Mouse (Mus musculus): ENCODE measurements around the gene Fkbp1b. TPM values are rescaled to one million over a fixed set of nuclear protein-coding genes. Genes with fewer than 3 reads are reported as not detected.

The Fkbp1b gene
- polyA plus RNA-seq, 1 experiment = 7.8 TPM

DNA sequence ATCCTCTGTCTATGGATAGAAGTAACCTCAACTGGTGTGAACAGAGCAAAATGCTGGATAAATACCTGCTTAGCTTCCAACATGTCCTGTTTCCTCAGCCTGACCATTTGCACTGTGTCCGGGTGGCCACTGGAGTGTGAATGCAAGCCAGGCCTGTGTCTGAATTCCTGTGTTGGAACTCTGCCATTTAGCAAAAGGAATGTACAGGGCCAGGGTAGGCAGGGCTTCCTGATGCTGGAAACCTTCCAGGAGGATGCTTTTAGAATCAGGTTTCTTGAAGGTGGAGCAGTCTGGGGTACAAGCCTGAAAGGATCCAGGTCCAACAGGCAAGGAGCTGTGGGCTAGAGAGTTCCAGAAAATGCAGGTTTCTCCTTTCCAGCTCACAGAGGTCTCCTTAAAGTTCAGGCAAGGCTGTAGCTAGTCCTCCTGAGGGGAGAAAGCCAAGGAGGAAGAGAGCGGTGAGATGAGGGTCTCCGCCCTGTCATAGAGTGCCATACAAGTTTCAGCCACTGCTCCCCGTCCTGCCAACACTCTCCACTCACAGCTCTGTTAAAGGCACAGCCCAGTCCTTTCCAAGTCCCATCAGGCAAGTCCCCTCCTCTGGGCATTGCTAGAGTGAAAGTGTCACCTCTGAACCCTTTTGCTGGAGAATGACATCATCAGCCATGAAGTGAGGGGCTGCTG is 22.4 kb upstream of the Fkbp1b start:
- WGBS = 91% methylated on average over 4 of the region's 4 CpGs
- TF ChIP-seq CTCF (IDR thresholded peaks at IDR 0.05; ENCODE audit: control insufficient read depth, insufficient read depth, low read length) = no peak
- TF ChIP-seq POLR2A (IDR thresholded peaks at IDR 0.05; ENCODE audit: borderline replicate concordance, control insufficient read depth, low read depth, low read length) = no peak
- Histone ChIP-seq H3K27ac (ENCODE audit: control insufficient read depth, insufficient read depth, low read depth, low read length, poor library complexity) (no peak overlapping the region), H3K4me1 (ENCODE audit: control insufficient read depth, insufficient read depth, low read length) (no peaks in the 10 kb centered on the region), H3K4me3 (replicated peaks; ENCODE audit: control insufficient read depth, low read depth, low read length) (no peak overlapping the region)

GRCm38 (mm10) chr12:4862672-4863071 is 21.3 kb upstream of the Fkbp1b start:
- WGBS = 91% methylated on average over 4 of the region's 4 CpGs
- Histone ChIP-seq H3K27ac (ENCODE audit: control insufficient read depth, insufficient read depth, low read depth, low read length, poor library complexity) (no peak overlapping the region), H3K4me1 (ENCODE audit: control insufficient read depth, insufficient read depth, low read length) (no peaks in the 10 kb centered on the region)

GRCm38 (mm10) chr12:4859241-4859914 is 18.0 kb upstream of the Fkbp1b start:
- no peak for TF ChIP-seq CTCF (IDR thresholded peaks at IDR 0.05; ENCODE audit: control insufficient read depth, insufficient read depth, low read length)
- TF ChIP-seq POLR2A (IDR thresholded peaks at IDR 0.05; ENCODE audit: borderline replicate concordance, control insufficient read depth, low read depth, low read length) = no peak
- Histone ChIP-seq H3K4me1 (ENCODE audit: control insufficient read depth, insufficient read depth, low read length) (no peaks in the 10 kb centered on the region), H3K27ac (ENCODE audit: control insufficient read depth, insufficient read depth, low read depth, low read length, poor library complexity) (no peak overlapping the region), H3K4me3 (replicated peaks; ENCODE audit: control insufficient read depth, low read depth, low read length) (no peak overlapping the region)
- 46% methylated on average over 11 of the region's 11 CpGs for WGBS

More at GRCm38 (mm10) chr12:4862672-4863071, 21.3 kb upstream of the Fkbp1b start:
- H3K4me3 ChIP-seq (replicated peaks; ENCODE audit: control insufficient read depth, low read depth, low read length) = no peak overlapping the region
- TF ChIP-seq POLR2A (IDR thresholded peaks at IDR 0.05; ENCODE audit: borderline replicate concordance, control insufficient read depth, low read depth, low read length) (no peak), CTCF (IDR thresholded peaks at IDR 0.05; ENCODE audit: control insufficient read depth, insufficient read depth, low read length) (peak; percentile 34; the same call in 1 of the 2 replicates)

DNA sequence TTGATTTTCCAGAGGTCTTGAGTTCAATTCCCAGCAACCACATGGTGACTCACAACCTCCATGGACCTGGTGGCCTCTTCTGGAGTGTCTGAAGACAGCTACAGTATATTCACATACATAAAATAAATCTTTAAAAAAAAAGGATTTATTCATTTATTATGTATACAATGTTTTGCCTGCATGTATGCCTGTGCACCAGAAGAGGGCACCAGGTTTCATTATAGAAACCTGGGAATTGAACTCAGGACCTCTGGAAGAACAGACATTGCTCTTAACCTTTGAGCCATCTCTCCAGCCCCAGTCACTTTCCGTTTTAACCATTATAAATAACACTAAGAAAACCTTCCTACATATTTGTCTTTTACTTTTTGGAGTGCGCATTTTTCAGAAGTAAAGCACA is 15.4 kb upstream of the Fkbp1b start:
- H3K27ac ChIP-seq (ENCODE audit: control insufficient read depth, insufficient read depth, low read depth, low read length, poor library complexity) = no peak overlapping the region
- no peak overlapping the region for H3K4me3 ChIP-seq (replicated peaks; ENCODE audit: control insufficient read depth, low read depth, low read length)
- WGBS = 90% methylated on average over 2 of the region's 2 CpGs
- no peak for TF ChIP-seq CTCF (IDR thresholded peaks at IDR 0.05; ENCODE audit: control insufficient read depth, insufficient read depth, low read length)
- no peak for TF ChIP-seq POLR2A (IDR thresholded peaks at IDR 0.05; ENCODE audit: borderline replicate concordance, control insufficient read depth, low read depth, low read length)
- no peaks in the 10 kb centered on the region for H3K4me1 ChIP-seq (ENCODE audit: control insufficient read depth, insufficient read depth, low read length)

DNA sequence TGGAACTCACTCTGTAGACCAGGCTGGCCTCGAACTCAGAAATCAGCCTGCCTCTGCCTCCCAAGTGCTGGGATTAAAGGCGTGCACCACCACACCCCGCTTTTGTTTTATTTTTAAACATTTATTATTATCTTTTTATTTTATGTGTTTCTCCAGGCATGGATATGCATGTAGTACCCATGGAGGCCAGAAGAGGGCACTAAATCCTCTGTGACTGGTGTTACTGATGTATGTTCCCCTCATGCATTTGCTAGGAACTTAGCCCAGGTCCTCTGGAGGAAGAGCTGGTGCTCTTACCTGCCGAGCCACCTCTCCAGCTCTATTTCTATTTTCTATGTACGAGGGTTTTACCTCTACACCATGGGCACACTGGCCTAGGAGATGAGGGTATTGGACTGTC is 14.8 kb upstream of the Fkbp1b start:
- TF ChIP-seq POLR2A (IDR thresholded peaks at IDR 0.05; ENCODE audit: borderline replicate concordance, control insufficient read depth, low read depth, low read length) = no peak
- peak; percentile 23; the same call in 1 of the 2 replicates for TF ChIP-seq CTCF (IDR thresholded peaks at IDR 0.05; ENCODE audit: control insufficient read depth, insufficient read depth, low read length)
- WGBS = 86% methylated on average over 5 of the region's 5 CpGs
- H3K4me1 ChIP-seq (ENCODE audit: control insufficient read depth, insufficient read depth, low read length) = no peaks in the 10 kb centered on the region
- H3K27ac ChIP-seq (ENCODE audit: control insufficient read depth, insufficient read depth, low read depth, low read length, poor library complexity) = no peak overlapping the region
- no peak overlapping the region for H3K4me3 ChIP-seq (replicated peaks; ENCODE audit: control insufficient read depth, low read depth, low read length)

- TF ChIP-seq POLR2A (IDR thresholded peaks at IDR 0.05; ENCODE audit: borderline replicate concordance, control insufficient read depth, low read depth, low read length) (peak; percentile 25; the same call in 1 of the 2 replicates), CTCF (IDR thresholded peaks at IDR 0.05; ENCODE audit: control insufficient read depth, insufficient read depth, low read length) (no peak)
- Histone ChIP-seq H3K4me1 (ENCODE audit: control insufficient read depth, insufficient read depth, low read length) (no peaks in the 10 kb centered on the region; the same call in 1 of the 2 replicates), H3K4me3 (replicated peaks; ENCODE audit: control insufficient read depth, low read depth, low read length) (peak overlapping the region; percentile 91), H3K27ac (ENCODE audit: control insufficient read depth, insufficient read depth, low read depth, low read length, poor library complexity) (no peak overlapping the region)
- 0% methylated on average over 12 of the region's 12 CpGs for WGBS
Measured at GRCm38 (mm10) chr12:4843741-4844140, 2.4 kb upstream of the Fkbp1b start.

DNA sequence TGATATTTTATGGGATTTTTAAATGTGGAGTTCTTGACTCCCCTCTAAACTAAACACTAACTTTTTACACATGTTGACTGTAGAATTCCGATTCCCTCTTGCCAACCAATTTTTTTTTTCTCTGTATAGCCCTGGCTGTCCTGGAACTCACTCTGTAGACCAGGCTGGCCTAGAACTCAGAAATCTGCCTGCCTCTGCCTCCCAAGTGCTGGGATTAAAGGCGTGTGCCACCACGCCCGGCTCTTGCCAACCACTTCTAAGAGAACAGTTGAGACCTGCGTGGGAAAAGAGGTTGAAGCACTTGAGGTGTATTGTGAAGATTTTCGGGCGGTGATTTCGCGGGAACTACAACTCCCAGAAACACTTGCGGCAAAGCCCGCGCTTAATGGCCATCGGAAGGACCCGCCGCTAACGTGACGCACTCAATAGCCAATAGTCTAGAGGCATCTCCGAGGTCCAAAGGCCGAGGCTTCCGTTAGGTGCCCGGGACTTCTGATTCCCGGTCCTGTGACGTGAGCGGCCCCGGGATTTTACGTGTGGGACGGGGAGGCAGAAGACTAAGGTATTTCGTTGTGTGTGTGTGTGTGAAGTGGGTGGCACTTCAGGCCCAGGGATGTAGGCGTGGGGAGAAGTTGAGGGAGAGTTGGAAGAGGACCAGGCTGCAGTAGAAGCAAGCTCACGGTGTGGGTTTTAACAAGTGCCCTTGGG is 1.7 kb upstream of the Fkbp1b start, which contains the start of gene Wdcp:
Wdcp (plus strand) TSS at position 414 of the 708 bp plus-strand sequence.
- Histone ChIP-seq H3K27ac (ENCODE audit: control insufficient read depth, insufficient read depth, low read depth, low read length, poor library complexity) (no peak within 1 kb of the TSS), H3K4me1 (ENCODE audit: control insufficient read depth, insufficient read depth, low read length) (no peaks in the 10 kb centered on the region; the same call in 1 of the 2 replicates), H3K4me3 (replicated peaks; ENCODE audit: control insufficient read depth, low read depth, low read length) (peak within 1 kb of the TSS; percentile 91)
- TF ChIP-seq POLR2A (IDR thresholded peaks at IDR 0.05; ENCODE audit: borderline replicate concordance, control insufficient read depth, low read depth, low read length) (peak; percentile 15; the same call in 1 of the 2 replicates), CTCF (IDR thresholded peaks at IDR 0.05; ENCODE audit: control insufficient read depth, insufficient read depth, low read length) (no peak)
- 1% methylated on average over 30 of the region's 30 CpGs for WGBS

DNA sequence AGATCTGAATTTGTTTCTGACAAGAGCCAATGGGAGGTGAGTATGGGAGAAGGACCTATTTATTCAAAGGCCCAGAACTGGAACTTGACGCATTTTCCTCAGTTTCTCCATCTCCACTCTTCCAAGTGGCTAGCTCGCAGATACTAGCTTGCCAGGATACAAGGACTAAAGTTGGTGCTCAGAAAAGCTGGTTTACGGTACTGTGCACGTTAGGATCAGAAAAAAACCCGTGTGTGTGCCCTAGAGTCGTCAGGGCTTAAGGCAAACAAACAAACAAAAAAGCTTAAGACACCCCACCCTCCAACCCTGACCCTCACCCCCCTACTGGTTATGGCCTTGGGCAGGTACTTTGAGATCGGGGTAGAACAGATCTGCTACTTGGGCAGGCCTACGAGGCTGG is 1.1 kb upstream of the Fkbp1b start:
- TF ChIP-seq POLR2A (IDR thresholded peaks at IDR 0.05; ENCODE audit: borderline replicate concordance, control insufficient read depth, low read depth, low read length) (no peak), CTCF (IDR thresholded peaks at IDR 0.05; ENCODE audit: control insufficient read depth, insufficient read depth, low read length) (no peak)
- 88% methylated on average over 8 of the region's 8 CpGs for WGBS

More for the DNA sequence above, 1.1 kb upstream of the Fkbp1b start:
- Histone ChIP-seq H3K27ac (ENCODE audit: control insufficient read depth, insufficient read depth, low read depth, low read length, poor library complexity) (no peak overlapping the region), H3K4me3 (replicated peaks; ENCODE audit: control insufficient read depth, low read depth, low read length) (no peak overlapping the region), H3K4me1 (ENCODE audit: control insufficient read depth, insufficient read depth, low read length) (no peaks in the 10 kb centered on the region; the same call in 1 of the 2 replicates)

Data from bone marrow, adult 2 months (tissue).